Mouse (Mus musculus): ENCODE results near the gene Klf1. TPM values are rescaled to one million over a fixed set of nuclear protein-coding genes. Genes with fewer than 3 reads are reported as not detected.

Gene Klf1
- polyA plus RNA-seq, 1 experiment: 0.77 TPM

DNA sequence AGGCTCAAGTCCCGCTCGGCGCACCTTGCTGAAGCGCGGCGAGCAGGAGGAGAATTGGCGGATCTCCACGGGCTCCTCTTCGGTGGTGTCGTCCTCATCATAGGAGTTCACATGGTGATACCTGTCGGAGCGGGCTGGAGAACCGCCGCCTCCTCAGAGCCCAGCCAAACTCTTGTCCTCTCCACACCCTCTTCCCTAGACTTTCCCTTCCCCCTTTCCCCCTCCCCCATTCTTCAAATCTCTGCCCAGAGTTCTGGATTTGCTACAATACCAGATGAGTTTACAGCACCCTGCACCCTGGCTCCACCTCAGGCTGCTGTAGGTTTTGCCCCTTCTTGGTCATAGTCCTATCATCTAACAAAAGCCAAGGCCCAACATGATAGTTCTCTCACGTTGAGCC is 16.9 kb downstream of the Klf1 start:
- TF ChIP-seq POLR2A (IDR thresholded peaks at IDR 0.05; ENCODE audit: borderline replicate concordance, extremely low read depth, insufficient read depth, insufficient read length, poor library complexity, severe bottlenecking) (no peak), CTCF (IDR thresholded peaks at IDR 0.05; ENCODE audit: borderline replicate concordance, extremely low read depth, insufficient read depth, insufficient read length) (no peak)
- DNase-seq (ENCODE audit: low read depth): no peak

DNA sequence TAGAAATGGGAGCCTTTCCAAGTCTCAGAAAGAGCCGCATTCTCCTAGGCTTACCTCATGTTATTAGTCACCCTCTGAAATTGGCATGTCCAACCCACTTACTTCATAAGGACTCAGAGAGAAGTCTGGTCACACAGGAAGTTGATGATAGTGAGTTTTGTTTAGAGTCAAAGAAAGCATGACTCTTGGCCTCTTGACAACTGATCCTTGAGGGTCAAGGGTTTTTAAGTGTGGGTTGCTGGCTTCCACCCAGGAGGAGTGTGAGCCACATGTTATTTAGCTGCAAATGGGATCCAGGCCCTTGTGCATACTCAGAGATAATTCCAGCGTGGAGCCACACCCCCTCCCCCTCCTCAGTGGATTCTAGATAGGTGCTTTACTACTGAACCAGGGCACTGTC is 19.9 kb downstream of the Klf1 start:
- TF ChIP-seq POLR2A (IDR thresholded peaks at IDR 0.05; ENCODE audit: borderline replicate concordance, extremely low read depth, insufficient read depth, insufficient read length, poor library complexity, severe bottlenecking) (no peak), CTCF (IDR thresholded peaks at IDR 0.05; ENCODE audit: borderline replicate concordance, extremely low read depth, insufficient read depth, insufficient read length) (no peak)

DNA sequence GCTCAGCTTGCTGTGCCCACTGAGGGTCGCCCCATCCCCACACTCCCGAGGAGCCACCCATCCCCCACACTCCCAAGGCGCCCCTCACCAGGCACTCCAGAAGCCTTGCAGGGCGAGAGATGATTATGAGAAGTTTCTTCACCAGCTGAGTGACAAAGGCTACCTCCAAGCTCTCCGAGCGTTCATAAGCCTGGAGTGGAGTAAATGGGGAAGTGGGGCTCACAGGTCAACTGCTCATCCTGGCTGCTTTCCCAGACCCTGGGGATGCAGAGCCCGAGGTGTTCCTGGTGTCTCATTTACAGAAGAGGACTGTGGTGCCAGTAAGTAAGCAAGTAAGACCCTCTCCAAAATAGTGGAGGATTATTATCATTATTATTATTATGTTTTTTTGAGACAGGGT is 23.8 kb downstream of the Klf1 start:
- DNase-seq (ENCODE audit: low read depth): no peak
- TF ChIP-seq POLR2A (IDR thresholded peaks at IDR 0.05; ENCODE audit: borderline replicate concordance, extremely low read depth, insufficient read depth, insufficient read length, poor library complexity, severe bottlenecking) (no peak), CTCF (IDR thresholded peaks at IDR 0.05; ENCODE audit: borderline replicate concordance, extremely low read depth, insufficient read depth, insufficient read length) (no peak)

More for the DNA sequence above, 19.9 kb downstream of the Klf1 start:
- no peak for DNase-seq (ENCODE audit: low read depth)

DNA sequence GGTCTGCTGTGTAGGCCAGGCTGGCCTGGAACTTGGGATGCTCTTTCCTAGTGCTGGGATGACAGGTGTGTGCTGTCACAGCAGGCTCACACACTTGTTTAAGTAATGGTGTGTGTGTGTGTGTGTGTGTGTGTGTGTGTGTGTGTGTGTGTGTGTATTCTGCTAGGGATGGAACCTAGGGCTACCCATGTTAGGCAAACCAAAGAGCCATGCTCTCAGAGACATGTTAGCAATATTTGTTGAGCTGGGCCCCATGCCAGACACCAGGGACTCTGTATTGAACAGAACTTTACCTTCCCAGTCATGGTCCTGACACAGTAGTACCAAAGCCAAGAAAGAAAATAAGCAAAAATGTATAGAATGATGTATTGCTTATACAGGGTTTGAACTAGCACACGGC is 25.8 kb downstream of the Klf1 start:
- TF ChIP-seq POLR2A (IDR thresholded peaks at IDR 0.05; ENCODE audit: borderline replicate concordance, extremely low read depth, insufficient read depth, insufficient read length, poor library complexity, severe bottlenecking) (no peak), CTCF (IDR thresholded peaks at IDR 0.05; ENCODE audit: borderline replicate concordance, extremely low read depth, insufficient read depth, insufficient read length) (no peak)
- DNase-seq (ENCODE audit: low read depth): no peak

DNA sequence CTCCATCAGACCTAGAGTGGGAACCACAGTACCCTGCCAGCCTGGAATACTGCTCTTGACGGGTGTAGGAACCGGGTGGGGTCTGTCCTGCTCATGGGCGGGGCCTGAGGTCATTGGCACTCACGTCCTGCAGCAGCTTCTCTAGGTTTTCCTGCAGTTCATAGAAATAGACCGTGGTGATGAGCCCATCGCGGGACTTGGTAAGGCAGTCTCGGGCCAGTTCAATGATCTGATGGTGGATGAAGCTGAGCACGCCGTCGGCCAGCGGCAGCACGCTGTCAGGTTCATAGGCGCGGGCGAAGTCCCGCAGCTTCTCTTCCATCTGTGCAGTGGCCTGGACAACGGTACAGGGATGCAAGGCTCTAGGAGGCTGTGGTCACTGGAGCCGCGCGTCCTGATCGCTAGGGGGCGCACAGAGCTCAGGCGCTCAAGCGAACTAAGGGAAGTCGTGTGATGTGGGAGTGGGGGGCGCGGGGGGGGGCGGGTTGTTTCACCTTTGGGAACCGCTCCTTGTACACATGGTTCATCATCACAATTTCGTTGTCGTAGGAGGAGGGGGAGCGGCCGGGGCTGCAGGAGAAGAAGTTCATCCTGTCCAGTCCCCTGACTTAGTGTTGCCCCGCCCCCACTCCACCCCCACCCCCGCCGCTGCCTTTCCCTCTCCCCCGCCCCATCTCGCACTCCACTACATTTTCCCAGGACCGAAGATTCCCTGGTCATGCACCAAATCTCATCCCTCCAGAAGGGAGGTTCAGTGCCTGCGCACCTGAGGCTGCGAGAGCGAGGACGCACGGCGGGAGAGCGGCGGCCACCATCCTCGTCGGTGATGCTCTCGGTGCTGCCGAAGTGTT is 27.0 kb downstream of the Klf1 start:
- peak; percentile 82 for TF ChIP-seq CTCF (IDR thresholded peaks at IDR 0.05; ENCODE audit: borderline replicate concordance, extremely low read depth, insufficient read depth, insufficient read length)
- no peak for TF ChIP-seq POLR2A (IDR thresholded peaks at IDR 0.05; ENCODE audit: borderline replicate concordance, extremely low read depth, insufficient read depth, insufficient read length, poor library complexity, severe bottlenecking)
- DNase-seq (ENCODE audit: low read depth): peak; percentile 83

DNA sequence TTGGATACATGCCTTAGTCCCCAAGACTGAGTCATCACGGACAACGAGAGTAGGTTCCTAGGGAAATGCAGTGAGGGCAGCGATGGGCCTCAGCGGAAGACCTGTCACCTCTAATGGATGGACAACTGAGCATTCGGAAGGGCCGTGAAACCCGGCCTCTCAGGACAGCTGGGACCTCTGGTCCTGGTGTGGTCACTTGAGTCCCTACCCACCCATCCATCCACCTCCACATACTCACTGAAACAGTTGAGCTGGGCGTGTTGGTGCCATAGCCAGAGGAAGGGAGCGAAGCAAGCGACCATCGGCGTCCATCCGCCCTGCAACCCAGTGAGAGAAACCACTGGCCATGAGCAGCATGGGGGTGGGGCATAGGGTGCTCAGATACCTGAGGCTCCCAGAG is 28.9 kb downstream of the Klf1 start:
- TF ChIP-seq CTCF (IDR thresholded peaks at IDR 0.05; ENCODE audit: borderline replicate concordance, extremely low read depth, insufficient read depth, insufficient read length) (no peak), POLR2A (IDR thresholded peaks at IDR 0.05; ENCODE audit: borderline replicate concordance, extremely low read depth, insufficient read depth, insufficient read length, poor library complexity, severe bottlenecking) (no peak)
- no peak for DNase-seq (ENCODE audit: low read depth)

DNA sequence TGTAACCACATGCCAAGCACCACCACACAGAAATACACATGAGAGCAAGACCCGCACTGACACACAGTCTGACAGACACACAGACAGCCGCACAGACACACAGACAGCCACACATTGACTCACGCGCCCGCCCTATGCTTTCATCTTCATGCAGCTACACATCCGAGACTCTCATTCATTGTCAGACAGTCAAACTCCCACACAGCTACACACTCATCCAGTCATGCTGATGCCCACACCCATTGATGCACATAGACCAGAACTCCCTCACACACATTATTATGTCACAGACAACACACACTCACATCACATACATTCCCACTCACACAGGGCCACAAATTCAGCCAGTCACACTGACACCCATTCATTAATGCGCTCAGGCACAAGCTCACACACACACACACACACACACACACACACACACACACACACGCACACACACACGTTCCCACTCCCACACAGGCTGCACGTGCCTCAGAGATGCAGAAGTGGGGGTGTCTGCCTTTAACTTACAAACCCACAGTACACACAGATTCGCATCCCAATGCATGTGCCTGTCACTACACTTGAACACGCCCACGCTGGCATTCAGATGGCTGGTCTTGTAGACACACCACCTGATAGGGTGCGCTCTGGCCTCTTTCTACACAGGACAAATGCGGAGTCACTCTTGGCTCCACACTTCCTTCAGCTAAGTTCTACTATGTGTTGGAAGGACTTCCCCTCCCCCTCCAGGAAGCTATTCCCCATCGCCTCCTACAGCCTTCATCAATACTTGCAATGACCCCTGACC is 32.2 kb downstream of the Klf1 start:
- no peak for TF ChIP-seq CTCF (IDR thresholded peaks at IDR 0.05; ENCODE audit: borderline replicate concordance, extremely low read depth, insufficient read depth, insufficient read length)
- TF ChIP-seq POLR2A (IDR thresholded peaks at IDR 0.05; ENCODE audit: borderline replicate concordance, extremely low read depth, insufficient read depth, insufficient read length, poor library complexity, severe bottlenecking): no peak
- DNase-seq (ENCODE audit: low read depth): no peak

DNA sequence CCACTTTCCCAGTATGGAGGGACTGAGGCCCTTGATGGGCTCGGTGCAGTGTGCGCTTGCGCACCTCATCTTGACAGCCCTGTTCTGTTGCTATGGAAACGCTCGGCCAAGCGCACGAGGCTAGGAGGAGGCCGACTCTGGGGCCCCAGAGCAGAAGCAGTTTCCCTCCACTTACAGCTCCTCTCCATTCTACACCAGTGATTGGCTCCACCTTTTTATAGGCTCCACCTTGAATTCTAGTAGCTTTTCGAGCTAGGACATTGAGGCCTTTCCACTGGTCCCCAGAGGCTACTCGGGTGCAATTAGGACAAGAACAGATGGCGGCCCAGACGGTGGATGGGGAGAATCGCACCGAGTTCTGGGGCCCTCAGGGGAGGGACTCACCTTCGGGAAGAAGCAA is 33.1 kb downstream of the Klf1 start:
- DNase-seq (ENCODE audit: low read depth): peak; percentile 96
- TF ChIP-seq POLR2A (IDR thresholded peaks at IDR 0.05; ENCODE audit: borderline replicate concordance, extremely low read depth, insufficient read depth, insufficient read length, poor library complexity, severe bottlenecking) (no peak), CTCF (IDR thresholded peaks at IDR 0.05; ENCODE audit: borderline replicate concordance, extremely low read depth, insufficient read depth, insufficient read length) (no peak)

DNA sequence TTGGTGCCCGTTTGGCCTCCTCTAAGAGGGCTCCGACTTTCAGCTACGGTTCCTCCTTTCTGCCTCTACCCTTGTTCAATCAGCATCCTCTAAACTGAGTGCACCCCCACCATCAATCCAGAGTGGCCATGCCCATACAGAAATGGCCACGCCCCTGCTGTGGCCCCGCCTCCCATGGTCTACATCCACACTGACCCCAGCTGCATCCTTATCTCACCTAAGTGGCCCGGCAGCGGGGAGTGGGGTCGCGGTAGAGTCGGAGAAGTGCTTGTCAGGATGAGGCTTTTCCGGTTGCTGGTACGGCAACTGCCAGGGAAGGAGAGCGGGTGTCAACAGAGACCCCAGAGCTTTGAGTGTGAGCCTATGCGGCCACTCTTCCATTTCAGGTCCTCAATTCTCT is 33.8 kb downstream of the Klf1 start:
- peak; percentile 38 for DNase-seq (ENCODE audit: low read depth)
- TF ChIP-seq POLR2A (IDR thresholded peaks at IDR 0.05; ENCODE audit: borderline replicate concordance, extremely low read depth, insufficient read depth, insufficient read length, poor library complexity, severe bottlenecking): no peak
- no peak for TF ChIP-seq CTCF (IDR thresholded peaks at IDR 0.05; ENCODE audit: borderline replicate concordance, extremely low read depth, insufficient read depth, insufficient read length)

DNA sequence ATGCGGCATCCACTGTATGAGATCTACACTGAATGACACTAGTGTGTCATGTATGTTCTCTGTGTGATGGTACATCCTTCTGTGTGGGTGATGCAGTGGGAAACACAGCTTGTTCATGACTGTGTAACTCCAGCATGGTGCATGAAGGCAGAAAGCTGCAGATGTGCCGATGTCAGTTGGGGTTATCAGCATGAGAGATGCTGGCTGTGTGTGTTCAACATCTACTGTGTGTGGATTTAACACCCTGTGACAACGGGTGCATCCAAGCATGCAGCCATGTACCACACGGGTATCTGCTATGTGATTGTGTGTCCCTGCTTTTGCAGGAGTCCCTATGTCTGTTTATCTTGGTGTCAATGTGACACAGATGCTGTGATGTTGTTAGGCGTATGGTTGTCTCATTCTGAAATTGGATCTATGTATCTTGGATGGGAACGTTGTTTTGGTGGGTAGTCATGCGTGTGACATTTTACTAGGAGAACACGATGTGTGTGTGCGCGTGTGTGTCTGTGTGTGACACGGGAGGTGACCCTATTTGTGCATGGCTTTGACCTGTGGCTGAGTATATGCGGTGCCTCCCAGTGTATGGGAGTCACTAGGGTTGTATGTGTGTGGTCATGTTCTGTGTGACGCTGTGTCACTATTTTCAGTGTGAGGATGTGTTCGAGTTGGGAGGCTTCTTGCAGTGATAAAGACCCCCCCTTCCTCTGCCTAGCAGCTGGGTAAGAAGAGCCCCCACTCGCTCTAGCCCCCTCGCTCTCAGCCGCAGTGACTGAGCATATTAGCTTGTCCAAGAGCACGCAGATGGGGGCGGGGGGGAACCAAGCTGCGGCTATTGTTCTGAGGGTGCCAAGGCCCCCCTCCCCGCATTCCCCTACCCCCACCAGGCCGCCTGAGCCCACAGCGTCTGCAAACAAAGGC is 34.6 kb downstream of the Klf1 start:
- DNase-seq (ENCODE audit: low read depth): peak; percentile 64
- TF ChIP-seq POLR2A (IDR thresholded peaks at IDR 0.05; ENCODE audit: borderline replicate concordance, extremely low read depth, insufficient read depth, insufficient read length, poor library complexity, severe bottlenecking): no peak
- TF ChIP-seq CTCF (IDR thresholded peaks at IDR 0.05; ENCODE audit: borderline replicate concordance, extremely low read depth, insufficient read depth, insufficient read length): no peak

Data from brain, embryonic 14.5 days (tissue).